Mouse (Mus musculus): ENCODE measurements around the gene Fbxw14.

DNA sequence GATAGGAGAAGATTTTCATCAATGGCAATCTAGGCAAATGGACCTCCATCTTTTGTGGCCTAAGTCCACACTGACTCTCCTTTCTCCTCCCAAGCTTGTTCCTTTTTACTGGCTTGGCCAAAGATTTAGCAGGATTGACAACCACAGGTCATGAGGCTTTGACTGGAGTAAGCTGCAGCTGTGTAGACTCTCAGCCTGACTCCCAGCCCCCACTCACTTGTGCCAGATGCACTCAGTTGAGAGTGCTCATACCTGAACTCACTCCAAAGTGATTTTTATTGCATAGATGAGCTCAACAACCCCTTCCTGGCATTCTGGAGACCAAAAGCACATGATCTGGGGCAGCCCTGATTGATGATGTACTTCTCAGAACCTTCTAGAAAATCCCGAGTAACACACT, 52.8 kb downstream of the Fbxw14 start, which contains the start of gene Fbxw20:
- TF ChIP-seq CTCF (IDR thresholded peaks at IDR 0.05; ENCODE audit: low read depth, low read length) (no peak), POLR2A (IDR thresholded peaks at IDR 0.05; ENCODE audit: insufficient read depth, low read length) (no peak), EP300 (IDR thresholded peaks at IDR 0.05; ENCODE audit: insufficient read depth, low read depth, low read length) (no peak)

Data from ES-Bruce4 (cell line).